28 mouse cellular contexts compared by ENCODE assay signal in the genomic region with DNA sequence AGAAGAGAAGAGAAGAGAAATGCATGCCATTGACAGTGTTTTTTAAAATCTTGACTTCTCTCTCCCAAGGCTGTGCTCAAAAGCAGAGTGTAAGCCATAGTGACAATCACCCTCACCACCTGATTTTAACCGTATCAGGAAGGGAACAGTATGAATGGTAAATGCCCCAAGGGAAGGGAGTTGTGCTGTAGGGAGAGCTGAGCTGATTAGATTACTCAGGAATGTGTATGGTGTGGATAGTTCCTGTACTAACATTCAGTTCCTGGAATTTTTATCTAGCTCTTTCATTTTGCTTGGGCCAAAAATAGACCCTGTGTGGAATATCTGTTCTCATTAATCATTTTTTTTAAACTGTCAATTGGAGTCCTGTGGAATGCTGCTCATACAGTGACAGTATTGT.
DNase-seq lines count a peak whose midpoint lies in the region; ATAC-seq and TF ChIP-seq lines count a peak whose summit lies in the region.
"Had no signal": no experiment of that assay in that cellular context is flagged by ENCODE, and none has a peak within 500 bp of the region (broad histone marks: within the 10 kb centered on the region; RNA-seq: fewer than 3 reads in every experiment).

No protein-coding gene starts in this region.

- H3K27ac ChIP-seq in heart, embryonic 15.5 days = peak overlapping the region; percentile 47
- no peak overlapping the region for H3K27ac ChIP-seq in lung, embryonic 14.5 days (ENCODE audit: low read depth)
- H3K27ac ChIP-seq in lung, postnatal 0 days (ENCODE audit: low read length) = no peak overlapping the region
- no peak overlapping the region for H3K27ac ChIP-seq in limb, embryonic 13.5 days
- no peak overlapping the region for H3K27ac ChIP-seq in midbrain, postnatal 0 days (ENCODE audit: low read depth, low read length)
- H3K27ac ChIP-seq: forebrain, embryonic 13.5 days; hindbrain, embryonic 14.5 days; left cerebral cortex, adult 2 months; limb, embryonic 15.5 days; liver, embryonic 15.5 days; neural tube, embryonic 12.5 days had no signal

- no peak overlapping the region for H3K4me3 ChIP-seq in heart, embryonic 15.5 days
- H3K4me3 ChIP-seq in lung, embryonic 14.5 days (ENCODE audit: low read depth, low read length) = no peak overlapping the region
- no peak overlapping the region for H3K4me3 ChIP-seq in lung, postnatal 0 days (ENCODE audit: low read depth, low read length)
- no peak overlapping the region for H3K4me3 ChIP-seq in limb, embryonic 13.5 days
- H3K4me3 ChIP-seq in midbrain, postnatal 0 days (ENCODE audit: low read depth, low read length) = no peak overlapping the region
- H3K4me3 ChIP-seq: forebrain, embryonic 13.5 days; left cerebral cortex, adult 2 months; limb, embryonic 15.5 days; liver, embryonic 15.5 days; myocyte; neural tube, embryonic 12.5 days had no signal

- H3K4me2 ChIP-seq in heart, embryonic 15.5 days = no peak overlapping the region
- H3K4me2 ChIP-seq in lung, embryonic 14.5 days = no peak overlapping the region
- no peak overlapping the region for H3K4me2 ChIP-seq in lung, postnatal 0 days (replicated peaks; ENCODE audit: low read depth, low read length)
- no peak overlapping the region for H3K4me2 ChIP-seq in limb, embryonic 13.5 days (replicated peaks)
- H3K4me2 ChIP-seq in midbrain, postnatal 0 days (ENCODE audit: low read depth, low read length, poor library complexity, severe bottlenecking) = no peak overlapping the region
- H3K4me2 ChIP-seq: forebrain, embryonic 13.5 days; hindbrain, embryonic 14.5 days; limb, embryonic 15.5 days; liver, embryonic 15.5 days; midbrain, embryonic 11.5 days; neural tube, embryonic 12.5 days had no signal

- H3K9ac ChIP-seq in heart, embryonic 15.5 days = no peak overlapping the region
- no peak overlapping the region for H3K9ac ChIP-seq in lung, embryonic 14.5 days
- H3K9ac ChIP-seq in lung, postnatal 0 days (replicated peaks; ENCODE audit: low read depth) = no peak overlapping the region
- H3K9ac ChIP-seq in limb, embryonic 13.5 days = no peak overlapping the region
- no peak overlapping the region for H3K9ac ChIP-seq in midbrain, postnatal 0 days (replicated peaks; ENCODE audit: low read length, poor library complexity, severe bottlenecking)
- H3K9ac ChIP-seq: forebrain, embryonic 13.5 days; hindbrain, embryonic 14.5 days; limb, embryonic 15.5 days; liver, embryonic 15.5 days; neural tube, embryonic 12.5 days had no signal

- peaks cover 2% of the 10 kb centered on the region; the same call in 1 of the 2 replicates for H3K4me1 ChIP-seq in heart, embryonic 15.5 days (replicated peaks)
- peaks cover 8% of the 10 kb centered on the region; the same call in 1 of the 2 replicates for H3K4me1 ChIP-seq in lung, embryonic 14.5 days (ENCODE audit: insufficient read depth)
- H3K4me1 ChIP-seq in lung, postnatal 0 days (ENCODE audit: insufficient read depth, low read depth, low read length) = 0 out of 2 replicates have a peak, but pooled peaks cover 2% of the 10 kb centered on the region
- H3K4me1 ChIP-seq in limb, embryonic 13.5 days = peaks cover 9% of the 10 kb centered on the region; the same call in 1 of the 2 replicates
- H3K4me1 ChIP-seq in midbrain, postnatal 0 days (ENCODE audit: insufficient read depth, low read length) = no peaks in the 10 kb centered on the region
- H3K4me1 ChIP-seq: forebrain, embryonic 13.5 days; limb, embryonic 15.5 days; liver, embryonic 15.5 days had no signal

- no peak for TF ChIP-seq CTCF in lung, embryonic 14.5 days (IDR thresholded peaks at IDR 0.05; ENCODE audit: low read depth)
- no peak for TF ChIP-seq CTCF in lung, postnatal 0 days (IDR thresholded peaks at IDR 0.05)
- TF ChIP-seq CTCF in midbrain, postnatal 0 days (IDR thresholded peaks at IDR 0.05) = no peak

- 8% methylated on average over 1 of the region's 1 CpGs for WGBS in heart, embryonic 15.5 days
- 23% methylated on average over 1 of the region's 1 CpGs for WGBS in lung, embryonic 14.5 days
- WGBS in lung, postnatal 0 days = 11% methylated on average over 1 of the region's 1 CpGs
- WGBS in limb, embryonic 13.5 days = 35% methylated on average over 1 of the region's 1 CpGs
- 50% methylated on average over 1 of the region's 1 CpGs for WGBS in midbrain, postnatal 0 days

- no peak for TF ChIP-seq EP300 in lung, postnatal 0 days (IDR thresholded peaks at IDR 0.05)

- no peaks in the 10 kb centered on the region for H3K27me3 ChIP-seq in heart, embryonic 15.5 days
- H3K27me3 ChIP-seq in lung, embryonic 14.5 days (ENCODE audit: insufficient read depth, low read length) = no peaks in the 10 kb centered on the region
- H3K27me3 ChIP-seq in lung, postnatal 0 days (replicated peaks; ENCODE audit: insufficient read depth, low read length) = no peaks in the 10 kb centered on the region
- H3K27me3 ChIP-seq in limb, embryonic 13.5 days = no peaks in the 10 kb centered on the region
- H3K27me3 ChIP-seq in midbrain, postnatal 0 days (ENCODE audit: insufficient read depth, low read length) = no peaks in the 10 kb centered on the region
- H3K27me3 ChIP-seq: forebrain, embryonic 13.5 days; limb, embryonic 15.5 days; liver, embryonic 15.5 days; neural tube, embryonic 12.5 days had no signal

- H3K9me3 ChIP-seq in heart, embryonic 15.5 days (replicated peaks) = no peaks in the 10 kb centered on the region; the same call in 1 of the 2 replicates
- H3K9me3 ChIP-seq in lung, embryonic 14.5 days (ENCODE audit: low read depth, low read length) = no peaks in the 10 kb centered on the region
- no peaks in the 10 kb centered on the region for H3K9me3 ChIP-seq in lung, postnatal 0 days (ENCODE audit: low read length)
- peaks cover 7% of the 10 kb centered on the region; the same call in 1 of the 2 replicates for H3K9me3 ChIP-seq in limb, embryonic 13.5 days
- no peaks in the 10 kb centered on the region for H3K9me3 ChIP-seq in midbrain, postnatal 0 days (ENCODE audit: low read length)
- H3K9me3 ChIP-seq: forebrain, embryonic 13.5 days; limb, embryonic 15.5 days; liver, embryonic 15.5 days had no signal

- ATAC-seq in heart, embryonic 15.5 days (replicated peaks; ENCODE audit: insufficient number of reproducible peaks, insufficient read depth, low FRiP score, low read depth) = no peak
- peak; percentile 61; the same call in 1 of the 2 replicates for ATAC-seq in lung, embryonic 14.5 days (ENCODE audit: insufficient read depth)
- ATAC-seq in lung, postnatal 0 days = no peak
- ATAC-seq in limb, embryonic 13.5 days (ENCODE audit: low FRiP score, low read depth) = peak; percentile 48; the same call in 1 of the 2 replicates
- ATAC-seq in midbrain, postnatal 0 days (ENCODE audit: low FRiP score) = no peak
- ATAC-seq: activated CD4-positive, CD25-positive, alpha-beta regulatory T cell, adult 4 months; forebrain, embryonic 13.5 days; intestine, postnatal 0 days; midbrain, embryonic 16.5 days had no signal

- no peak for DNase-seq in heart, adult 18-20 months
- DNase-seq in lung, embryonic 14.5 days = peak; percentile 17
- no peak for DNase-seq in lung, postnatal 0 days (ENCODE audit: low spot score)
- no peak for DNase-seq in midbrain, postnatal 0 days (ENCODE audit: low spot score)
- no peak for DNase-seq in right cerebral cortex, postnatal 10 days (ENCODE audit: low spot score in 2 of 2)
- DNase-seq: adrenal gland, adult 8-10 months; B cell, adult 2 months; cerebellum, adult 2 months; cerebellum, postnatal 14 days; gastrocnemius, postnatal 10 days; kidney, adult 9 months; kidney, postnatal 14 days; right cerebral cortex, adult 18-20 months; right cerebral cortex, postnatal 4 days; thymus, postnatal 4 days had no signal

- no peaks in the 10 kb centered on the region for H3K36me3 ChIP-seq in heart, embryonic 15.5 days
- H3K36me3 ChIP-seq in lung, embryonic 14.5 days (ENCODE audit: insufficient read depth) = no peaks in the 10 kb centered on the region
- H3K36me3 ChIP-seq in lung, postnatal 0 days (ENCODE audit: insufficient read depth, low read length) = no peaks in the 10 kb centered on the region
- no peaks in the 10 kb centered on the region for H3K36me3 ChIP-seq in limb, embryonic 13.5 days
- H3K36me3 ChIP-seq in midbrain, postnatal 0 days (ENCODE audit: insufficient read depth, low read length) = no peaks in the 10 kb centered on the region
- H3K36me3 ChIP-seq: limb, embryonic 15.5 days; liver, embryonic 15.5 days; neural tube, embryonic 12.5 days had no signal

Comparison
In these comparisons a context has a peak if more than half of its experiments do, and no peak if none do; other contexts are left out.
1. ATAC-seq: peak in lung, embryonic 14.5 days (single experiment) and limb, embryonic 13.5 days (single experiment); none in heart, embryonic 15.5 days (single experiment), lung, postnatal 0 days (single experiment) and midbrain, postnatal 0 days (single experiment).